Mouse (Mus musculus) neural tube, embryonic 15.5 days (tissue): ENCODE measurements around the gene A430078G23Rik. TPM values are rescaled to one million over a fixed set of nuclear protein-coding genes. Genes with fewer than 3 reads are reported as not detected.

Experiments used
- ATAC-seq: fragments of 200-750 bp; cut with Nextera tagmentation; 2 replicates; pipeline ENCODE4 v1.8.0; 2017; ENCODE audit warnings: mild to moderate bottlenecking, moderate TSS enrichment, moderate library complexity; ENCODE audit not compliant: low FRiP score
- H3K27ac ChIP-seq: fragments of 300-500 bp; sonication (generic); replicated peaks from 2 replicates; pipeline ENCODE4 v1.5.1; 2015; ENCODE audit warnings: mild to moderate bottlenecking, inconsistent platforms
- H3K27me3 ChIP-seq: fragments of 300-500 bp; sonication (generic); replicated peaks from 2 replicates; pipeline ENCODE4 v1.6.1; 2015; ENCODE audit warnings: inconsistent platforms
- H3K36me3 ChIP-seq: fragments of 300-500 bp; sonication (generic); 2 replicates; pipeline ENCODE4 v1.6.1; 2015; ENCODE audit warnings: inconsistent platforms
- H3K4me1 ChIP-seq: fragments of 300-500 bp; sonication (generic); 2 replicates; pipeline ENCODE4 v1.6.1; 2015; ENCODE audit warnings: inconsistent platforms
- H3K4me2 ChIP-seq: fragments of 300-500 bp; sonication (generic); 2 replicates; pipeline ENCODE4 v1.6.1; 2015; ENCODE audit warnings: inconsistent platforms, mild to moderate bottlenecking, moderate library complexity
- H3K4me3 ChIP-seq: fragments of 300-500 bp; sonication (generic); replicated peaks from 2 replicates; pipeline ENCODE4 v1.5.1; 2015; ENCODE audit warnings: mild to moderate bottlenecking, inconsistent platforms
- H3K9ac ChIP-seq: fragments of 300-500 bp; sonication (generic); replicated peaks from 2 replicates; pipeline ENCODE4 v1.6.1; 2015; ENCODE audit warnings: mild to moderate bottlenecking, inconsistent platforms
- H3K9me3 ChIP-seq: fragments of 300-500 bp; sonication (generic); replicated peaks from 2 replicates; pipeline ENCODE4 v1.6.1; 2016; ENCODE audit warnings: inconsistent platforms
- WGBS: fragments of 180-500 bp; shearing (Covaris S2); methylation state at CpG from one replicate; pipeline ENCODE4 v1.1.7; 2015; ENCODE audit warnings: mixed read lengths; 5-methylcytosine and 5-hydroxymethylcytosine counted together
- polyA plus RNA-seq: library from polyadenylated mRNA; unstranded; fragments of >200 nt; fragmentation: Nextera tagmentation; extraction: Ambion mirVana; gene quantifications from 2 replicates; pipeline ENCODE4 v1.2.1, GENCODE M21; 2015

A430078G23Rik gene
- polyA plus RNA-seq, 1 experiment from 2014 or later: not detected

DNA sequence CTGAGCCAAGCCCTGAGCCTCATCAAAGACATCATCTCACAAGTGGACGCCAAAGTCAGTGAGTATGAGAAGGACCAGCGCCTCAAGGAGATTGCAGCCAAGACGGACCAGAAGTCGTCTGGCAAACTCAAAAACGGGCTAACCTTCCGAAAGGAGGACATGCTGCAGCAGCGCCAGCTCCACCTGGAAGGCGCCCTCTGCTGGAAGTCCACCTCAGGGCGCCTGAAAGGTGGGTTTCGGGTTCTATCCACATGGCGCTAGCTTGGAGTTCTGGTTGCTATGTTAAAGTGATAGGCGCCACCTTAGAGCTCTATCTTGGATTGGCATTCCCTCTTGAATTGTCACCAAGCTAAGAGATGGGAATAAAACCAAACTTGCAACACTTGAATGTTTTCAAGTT is 86.3 kb downstream of the A430078G23Rik start:
- Histone ChIP-seq H3K4me3 (no peak overlapping the region), H3K4me2 (no peak overlapping the region), H3K4me1 (no peaks in the 10 kb centered on the region), H3K9me3 (no peaks in the 10 kb centered on the region), H3K27ac (no peak overlapping the region), H3K27me3 (no peaks in the 10 kb centered on the region), H3K9ac (no peak overlapping the region), H3K36me3 (peaks cover 69% of the 10 kb centered on the region)
- no peak for ATAC-seq
- 83% methylated on average over 12 of the region's 12 CpGs for WGBS

Other genes with a start within 250 kb of the A430078G23Rik start
- gene Insr, start 73.8 kb upstream of the A430078G23Rik start, polyA plus RNA-seq: 50.7 and 52.0 TPM in 2 replicates
- 8.1 and 9.5 TPM in 2 replicates for gene Arhgef18, start 39.6 kb downstream of the A430078G23Rik start, polyA plus RNA-seq
- 4.0 and 5.7 TPM in 2 replicates for gene Pex11g, start 114.3 kb downstream of the A430078G23Rik start, polyA plus RNA-seq
- gene Tex45, start 117.4 kb downstream of the A430078G23Rik start, polyA plus RNA-seq: 0.50 and 0.61 TPM in 2 replicates
- 62.7 and 64.3 TPM in 2 replicates for gene Zfp358, start 139.7 kb downstream of the A430078G23Rik start, polyA plus RNA-seq
- 97.7 and 106 TPM in 2 replicates for gene Mcoln1, start 147.0 kb downstream of the A430078G23Rik start, polyA plus RNA-seq
- gene Pnpla6, start 162.0 kb downstream of the A430078G23Rik start, polyA plus RNA-seq: 42.5 and 44.3 TPM in 2 replicates
- gene C330021F23Rik, start 214.6 kb downstream of the A430078G23Rik start, polyA plus RNA-seq: 0.52 and 0.56 TPM in 2 replicates
- gene Camsap3, start 233.9 kb downstream of the A430078G23Rik start, polyA plus RNA-seq: 37.6 and 41.3 TPM in 2 replicates